Mouse (Mus musculus) right cerebral cortex, postnatal 10 days (tissue): ENCODE results near the gene Dmrt2.
A peak's percentile ranks its signal among the peaks of the same experiment; 100 is the strongest.

Source experiments
- DNase-seq, 2 experiments: peaks; one replicate each; pipeline ENCODE4 v3.0.0; 2021; ENCODE audit warnings: low spot score in 2 of 2

Gene Dmrt2

GRCm38 (mm10) chr19:25672101-25672950, at the start of gene Dmrt2:
Dmrt2 (plus strand) TSS chr19:25672411.
- peak; percentile 54 to 56 for DNase-seq

- DNase-seq: peak; percentile 57 to 79
Observed at GRCm38 (mm10) chr19:25628490-25628889, 43.7 kb upstream of the Dmrt2 start.

GRCm38 (mm10) chr19:25635119-25635518, 37.1 kb upstream of the Dmrt2 start:
- DNase-seq: no peak

GRCm38 (mm10) chr19:25635622-25636244, 36.5 kb upstream of the Dmrt2 start:
- DNase-seq: peak; percentile 75

GRCm38 (mm10) chr19:25638766-25639361, 33.3 kb upstream of the Dmrt2 start:
- DNase-seq: no peak

- DNase-seq: no peak
Observed at GRCm38 (mm10) chr19:25641786-25642185, 30.4 kb upstream of the Dmrt2 start.

GRCm38 (mm10) chr19:25647136-25647535, 25.1 kb upstream of the Dmrt2 start:
- no peak for DNase-seq

- no peak for DNase-seq
Observed at GRCm38 (mm10) chr19:25648701-25649100, 23.5 kb upstream of the Dmrt2 start.

- DNase-seq: no peak
Observed at GRCm38 (mm10) chr19:25650474-25650873, 21.7 kb upstream of the Dmrt2 start.

- peak in 1 of 2 experiments; percentile 49 for DNase-seq
Observed at GRCm38 (mm10) chr19:25652560-25652959, 19.7 kb upstream of the Dmrt2 start.

GRCm38 (mm10) chr19:25654034-25654749, 18.0 kb upstream of the Dmrt2 start:
- DNase-seq: no peak

GRCm38 (mm10) chr19:25665486-25666339, 6.5 kb upstream of the Dmrt2 start:
- DNase-seq: no peak

- no peak for DNase-seq
Observed at GRCm38 (mm10) chr19:25667836-25668235, 4.4 kb upstream of the Dmrt2 start.

- DNase-seq: no peak
Observed at GRCm38 (mm10) chr19:25669593-25670248, 2.5 kb upstream of the Dmrt2 start.

GRCm38 (mm10) chr19:25670571-25671285, 1.5 kb upstream of the Dmrt2 start:
- no peak for DNase-seq

- no peak for DNase-seq
Observed at GRCm38 (mm10) chr19:25671681-25672080, 530 bp upstream of the Dmrt2 start.

- DNase-seq: peak; percentile 25 to 31
Observed at GRCm38 (mm10) chr19:25673224-25674055, 1.2 kb downstream of the Dmrt2 start.

GRCm38 (mm10) chr19:25674056-25674420, 1.8 kb downstream of the Dmrt2 start:
- DNase-seq: no peak

GRCm38 (mm10) chr19:25674744-25675143, 2.5 kb downstream of the Dmrt2 start:
- no peak for DNase-seq
